Mouse (Mus musculus) testis, postnatal 10 days (tissue): ENCODE data around the gene Smim13.
"Not testable (repeated sequence)": the region's sequence is repeated elsewhere in the genome, so short reads cannot be mapped to it uniquely, and the experiment has no call there.

Source experiments
- DNase-seq: peaks from one replicate; pipeline ENCODE4 v3.0.0; 2021; ENCODE audit warnings: low spot score

Smim13 gene

GRCm38 (mm10) chr13:41238035-41238804 lies 11.4 kb upstream of the Smim13 start:
- DNase-seq = no peak

GRCm38 (mm10) chr13:41238805-41239130 lies 10.9 kb upstream of the Smim13 start:
- DNase-seq = no peak

GRCm38 (mm10) chr13:41241557-41241956 lies 8.1 kb upstream of the Smim13 start:
- no peak for DNase-seq

DNA sequence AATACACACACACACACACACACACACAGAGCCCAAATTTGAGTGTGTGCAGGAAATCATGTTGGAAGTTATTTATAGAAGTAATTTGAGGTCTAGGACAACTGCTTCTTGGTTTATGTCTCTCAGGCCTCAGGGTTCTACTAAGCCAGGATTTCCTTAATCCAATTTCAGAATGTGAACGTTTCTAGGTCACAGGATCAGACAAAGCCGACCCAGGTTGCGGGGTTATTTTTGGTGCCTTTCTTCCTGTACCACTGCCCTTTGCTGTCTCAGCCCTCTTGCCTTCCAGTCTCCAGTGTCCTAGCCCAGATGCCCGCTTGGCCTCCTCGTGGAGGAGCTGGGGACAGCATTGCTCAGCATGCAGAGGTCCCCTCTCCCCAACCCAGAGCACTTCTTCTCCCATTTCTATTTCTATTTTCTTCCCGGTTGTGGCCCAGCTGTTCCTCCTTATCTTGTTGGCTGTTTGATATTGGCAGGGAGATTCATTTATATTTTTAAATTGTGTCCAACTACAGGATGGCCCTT lies 5.3 kb upstream of the Smim13 start:
- DNase-seq = no peak

DNA sequence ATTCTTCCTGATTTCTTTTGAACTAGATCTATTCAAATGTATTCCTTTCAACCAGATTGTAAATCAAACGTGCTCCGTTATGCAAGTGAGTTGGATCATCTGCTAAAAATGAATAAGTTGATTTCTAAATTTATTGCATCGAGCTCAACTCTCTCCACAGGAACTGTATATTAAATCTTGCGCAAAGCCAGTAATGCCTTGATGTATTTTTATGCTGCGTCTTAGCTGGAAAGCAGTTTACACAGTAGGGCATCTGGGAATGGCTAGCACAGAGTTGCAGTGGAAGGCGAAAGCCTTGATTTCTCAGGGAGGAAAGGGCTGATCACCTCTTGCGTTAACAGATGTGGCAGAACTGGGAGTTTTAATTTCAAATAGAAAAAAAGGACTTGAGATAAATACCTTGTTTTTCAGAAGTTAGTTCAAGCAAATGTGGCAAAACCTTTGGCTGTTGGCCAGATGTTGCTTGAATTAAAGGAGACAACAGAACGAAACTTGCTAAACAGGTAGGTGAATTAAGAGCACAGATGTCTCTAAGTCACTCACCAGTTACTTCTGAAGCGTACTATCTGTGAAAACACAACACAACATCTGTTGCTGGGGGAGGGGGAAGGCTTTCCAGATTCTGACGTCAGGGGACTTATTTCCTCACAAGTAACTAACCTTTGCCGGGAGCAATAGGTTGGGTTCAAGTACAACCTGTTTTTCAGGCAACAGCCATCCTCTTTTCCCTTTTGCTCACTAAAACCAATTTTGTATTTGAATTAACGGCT lies 708 bp upstream of the Smim13 start:
- DNase-seq = no peak

DNA sequence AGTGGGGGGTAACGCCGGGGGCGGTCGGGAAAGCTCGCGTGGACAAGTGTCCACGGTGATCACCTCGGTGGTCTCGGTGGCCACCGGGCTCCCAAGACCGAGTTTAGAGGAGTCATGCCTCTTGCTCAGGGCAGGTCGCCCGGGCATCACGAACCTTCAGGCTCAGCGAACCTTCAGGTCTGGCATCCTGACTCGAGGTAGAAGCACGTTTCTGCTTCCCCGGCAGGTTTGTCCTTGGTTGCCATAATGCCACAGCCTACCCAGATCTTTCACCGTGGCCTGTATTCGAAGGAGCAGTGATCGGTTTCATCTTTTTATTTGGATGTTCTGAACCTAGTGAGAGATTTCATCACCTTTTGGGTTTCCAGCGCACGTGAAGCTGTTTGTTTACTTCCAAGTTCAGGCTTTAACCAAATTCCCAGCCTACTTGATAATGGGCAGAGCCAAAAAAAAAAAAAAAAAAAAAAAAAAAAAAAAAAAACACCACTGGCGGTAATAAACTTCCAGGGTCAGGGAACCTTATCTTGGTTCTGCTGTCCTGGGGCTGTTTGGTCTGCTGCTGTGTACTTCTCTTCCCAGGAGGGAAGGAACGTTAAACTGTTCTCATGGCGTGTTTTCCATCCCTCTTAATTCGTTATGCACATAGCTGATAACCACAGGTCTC lies 806 bp downstream of the Smim13 start:
- no peak for DNase-seq

GRCm38 (mm10) chr13:41251232-41251631 lies 1.6 kb downstream of the Smim13 start:
- DNase-seq = not testable (repeated sequence)

- DNase-seq = no peak
These were observed 2.0 kb downstream of the Smim13 start for GRCm38 (mm10) chr13:41251667-41252066.

GRCm38 (mm10) chr13:41252141-41252540 lies 2.5 kb downstream of the Smim13 start:
- DNase-seq = no peak

DNA sequence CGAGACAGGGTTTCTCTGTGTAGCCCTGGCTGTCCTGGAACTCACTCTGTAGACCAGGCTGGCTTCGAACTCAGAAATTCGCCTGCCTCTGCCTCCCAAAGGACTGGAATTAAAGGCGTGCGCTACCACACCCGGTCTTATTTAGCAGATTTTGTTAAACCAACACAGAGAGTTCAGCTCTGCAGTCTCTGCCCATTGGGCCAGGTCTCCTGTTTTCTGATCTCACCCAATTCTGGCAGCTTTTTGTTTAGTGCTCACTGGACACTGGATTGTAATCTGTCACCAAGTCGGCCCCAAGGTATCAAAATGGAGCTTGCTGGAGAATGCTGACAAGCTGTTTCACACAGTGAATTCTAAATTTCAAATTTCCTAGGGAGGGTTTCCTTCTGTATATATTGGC lies 3.1 kb downstream of the Smim13 start:
- DNase-seq = no peak

- DNase-seq = no peak
These were observed 6.5 kb downstream of the Smim13 start for GRCm38 (mm10) chr13:41256126-41256525.

DNA sequence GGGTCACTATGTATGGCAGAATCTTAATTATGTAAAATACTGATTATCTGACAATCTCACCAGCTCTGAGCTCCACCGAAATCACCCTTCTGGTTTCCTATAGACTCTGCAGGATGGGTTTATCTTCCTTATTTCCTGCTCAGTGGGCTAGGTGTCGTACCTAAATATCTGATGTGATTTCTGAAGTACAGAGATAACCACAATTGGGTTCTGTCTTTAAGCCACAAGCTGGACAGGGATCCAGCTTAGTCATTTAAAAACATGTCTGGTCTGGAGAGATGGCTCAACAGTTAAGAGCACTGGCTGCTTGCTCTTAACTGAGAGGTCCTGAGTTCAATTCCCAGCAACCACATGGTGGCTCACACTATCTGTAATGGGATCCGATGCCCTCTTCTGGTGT lies 7.3 kb downstream of the Smim13 start:
- no peak for DNase-seq

DNA sequence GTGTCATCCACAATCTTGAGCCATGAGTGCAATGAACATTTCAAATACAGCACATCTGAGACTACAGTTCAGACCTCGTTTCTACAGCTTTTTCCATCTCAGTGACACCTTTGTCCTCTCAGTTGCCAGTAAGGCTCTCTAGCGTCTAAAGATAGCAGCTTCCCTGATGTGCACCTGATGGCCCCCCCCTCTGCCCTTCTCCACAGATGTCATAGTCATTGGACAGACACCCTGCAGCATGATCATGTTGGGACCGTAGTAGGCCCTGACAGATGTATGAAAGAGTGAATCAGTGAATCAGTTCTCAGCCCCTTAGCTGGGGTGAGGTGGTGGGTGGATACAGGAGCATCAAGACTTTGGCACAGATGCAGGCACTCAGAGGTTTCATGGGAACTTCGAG lies 8.2 kb downstream of the Smim13 start:
- DNase-seq = no peak

DNA sequence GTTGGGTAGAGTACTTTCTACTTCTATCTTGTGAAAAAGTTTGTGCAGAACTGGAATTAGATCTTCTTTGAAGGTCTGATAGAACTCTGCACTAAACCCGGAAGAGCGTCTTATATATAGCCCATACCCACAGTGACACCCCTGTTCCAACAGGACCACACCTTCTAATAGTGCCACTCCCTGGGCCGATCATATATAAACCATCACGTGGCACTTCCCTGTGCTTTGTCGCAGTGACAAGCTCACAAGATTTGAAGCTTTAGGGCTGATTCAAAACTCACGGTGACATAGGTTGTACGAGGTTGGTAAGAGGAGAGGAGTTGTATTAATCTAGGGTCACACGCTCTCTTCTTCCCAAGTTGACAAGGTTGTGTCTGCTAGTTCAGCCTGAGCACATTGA lies 12.0 kb downstream of the Smim13 start:
- not testable (repeated sequence) for DNase-seq

- no peak for DNase-seq
These were observed 13.8 kb downstream of the Smim13 start for GRCm38 (mm10) chr13:41263304-41264006.

DNA sequence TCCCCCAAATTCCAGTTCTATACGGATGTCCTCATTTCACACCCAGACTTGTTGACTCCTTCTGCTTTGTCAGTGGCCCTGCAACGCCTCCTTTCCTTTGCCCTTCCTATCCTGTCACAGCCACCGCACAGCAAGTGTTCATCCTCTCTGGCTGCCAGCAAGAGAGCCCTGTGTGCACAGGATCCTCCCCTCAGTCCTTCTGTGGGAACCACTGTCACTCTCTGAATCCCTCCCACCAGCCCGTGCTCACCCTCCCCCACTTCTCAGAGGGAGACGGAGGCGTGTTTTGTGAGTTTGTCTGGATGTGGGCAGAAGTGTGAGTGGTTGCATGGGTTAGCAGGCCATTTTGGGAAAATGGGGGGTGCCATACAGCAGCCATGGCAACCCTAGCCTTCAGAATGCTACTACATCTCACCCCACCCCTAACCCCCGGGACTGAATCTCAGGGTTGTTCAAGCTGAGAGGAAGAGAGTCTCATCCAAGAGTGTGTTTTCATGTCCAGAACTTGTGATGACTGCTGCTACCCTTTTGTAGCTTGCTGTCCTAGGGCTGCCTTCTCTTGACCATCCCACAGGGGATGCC lies 18.3 kb downstream of the Smim13 start:
- no peak for DNase-seq

DNA sequence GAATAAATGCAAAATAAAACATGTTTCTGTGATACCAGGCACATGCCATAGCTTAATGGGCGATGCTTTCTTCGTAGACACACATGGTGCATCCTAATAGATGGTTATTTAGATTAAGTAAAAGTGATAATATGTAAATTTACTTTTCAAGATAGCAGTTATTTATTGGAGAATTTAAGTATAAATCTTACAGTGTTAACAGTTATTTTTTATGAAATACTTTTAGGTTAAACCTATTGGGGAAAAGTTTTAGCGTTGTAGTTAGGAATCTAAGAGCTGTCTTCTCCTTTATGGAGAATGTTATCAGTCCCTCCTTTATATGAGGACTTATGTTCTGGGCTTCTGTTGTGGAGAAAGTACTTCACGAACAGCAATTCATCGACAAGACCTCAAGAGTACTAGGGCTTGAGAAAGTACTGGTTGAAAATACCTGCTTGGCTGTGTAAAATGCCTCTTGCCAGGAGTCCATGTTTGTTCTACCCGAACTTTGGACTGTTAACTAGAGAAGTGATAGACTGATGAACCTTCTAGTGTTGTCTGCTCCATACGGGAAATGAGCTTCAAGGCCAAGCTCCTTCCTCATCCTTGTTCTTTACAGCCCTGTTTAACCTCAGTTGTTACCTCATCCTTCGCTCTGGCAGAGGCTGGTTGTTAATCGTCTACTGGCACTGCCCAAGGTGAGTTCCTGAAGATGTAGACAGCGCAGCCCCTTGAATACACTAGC lies 24.4 kb downstream of the Smim13 start, which contains the start of gene Gm17364:
Gm17364 (minus strand) TSS at position 51 of the 724 bp plus-strand sequence.
- no peak for DNase-seq

GRCm38 (mm10) chr13:41280696-41281095 lies 31.1 kb downstream of the Smim13 start:
- DNase-seq = no peak

DNA sequence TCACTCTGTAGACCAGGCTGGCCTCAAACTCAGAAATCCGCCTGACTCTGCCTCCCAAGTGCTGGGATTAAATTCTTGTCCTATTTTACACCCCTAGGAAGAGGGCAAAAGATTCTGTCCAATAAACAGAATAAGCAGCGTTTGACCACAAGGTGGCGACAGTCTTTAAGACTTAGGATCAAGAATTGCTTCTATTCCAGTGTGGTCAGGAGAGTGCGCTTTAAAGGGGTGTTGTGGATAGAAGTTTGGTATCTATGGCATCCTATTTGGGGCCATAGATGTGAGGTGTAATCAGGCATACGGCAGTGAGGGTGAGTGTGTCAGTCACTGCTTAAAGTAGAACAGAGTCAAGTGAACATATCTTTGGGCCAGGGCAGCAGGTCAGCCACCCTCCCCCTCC lies 33.6 kb downstream of the Smim13 start:
- peak; percentile 84 for DNase-seq

GRCm38 (mm10) chr13:41285448-41285847 lies 35.8 kb downstream of the Smim13 start:
- DNase-seq = no peak

GRCm38 (mm10) chr13:41286285-41286684 lies 36.6 kb downstream of the Smim13 start:
- DNase-seq = no peak
